Comparison of ENCODE assay signal across 8 mouse cellular contexts in the genomic region with DNA sequence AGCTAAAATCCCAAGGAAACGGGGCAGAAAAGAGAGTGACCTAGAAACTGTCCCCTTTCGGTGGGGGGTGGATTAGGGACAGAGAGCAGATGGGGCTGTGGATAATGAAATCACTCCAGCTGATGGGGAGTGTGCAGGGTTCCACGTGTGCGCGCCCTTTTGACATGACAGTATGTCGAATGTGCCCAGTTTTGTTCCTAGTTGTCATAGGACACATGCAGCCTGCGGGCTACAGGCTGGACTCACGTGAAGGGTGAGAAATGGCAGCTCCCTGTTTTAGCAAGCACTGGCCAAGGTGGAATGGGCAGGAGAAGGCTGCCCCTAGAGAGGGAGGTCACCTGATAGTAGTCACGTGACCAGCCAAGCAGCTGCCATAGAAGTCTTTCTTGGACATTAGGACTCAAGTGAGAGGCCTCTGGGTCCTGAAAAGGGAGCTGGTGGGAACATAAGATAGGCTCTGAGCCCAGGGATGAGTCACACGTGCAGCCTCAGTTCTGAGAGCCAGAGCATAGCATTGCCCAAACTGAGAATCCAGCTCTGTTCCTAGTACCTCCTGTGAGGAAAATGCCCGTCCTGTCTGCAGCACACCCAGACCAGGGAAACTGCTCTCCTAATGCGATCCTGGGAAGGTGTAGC.
DNase-seq lines count a peak whose midpoint lies in the region; ATAC-seq and TF ChIP-seq lines count a peak whose summit lies in the region.

No protein-coding gene starts in this region.

- H3K9ac ChIP-seq in hindbrain, postnatal 0 days (replicated peaks; ENCODE audit: low read length) = no peak overlapping the region

- H3K36me3 ChIP-seq in kidney, adult 2 months (ENCODE audit: control insufficient read depth, insufficient read depth, low read length) = no peaks in the 10 kb centered on the region
- H3K36me3 ChIP-seq in hindbrain, postnatal 0 days (ENCODE audit: insufficient read depth, low read length) = no peaks in the 10 kb centered on the region

- no peak overlapping the region for H3K4me3 ChIP-seq in kidney, adult 2 months (ENCODE audit: insufficient read depth, low read depth, low read length)
- no peak overlapping the region for H3K4me3 ChIP-seq in hindbrain, postnatal 0 days (ENCODE audit: low read length)

- peak; percentile 42 for DNase-seq in kidney, adult 2 months
- no peak for DNase-seq in kidney, postnatal 14 days
- peak; percentile 72 for DNase-seq in Muller cell, postnatal 12 days (ENCODE audit: inconsistent ontology term)
- peak; percentile 65 for DNase-seq in cerebellum, adult 9-11 months
- DNase-seq in hindbrain, postnatal 0 days (ENCODE audit: low spot score) = peak; percentile 30
- peak; percentile 51 for DNase-seq in retina, adult 2 months (ENCODE audit: low read depth, low spot score)
- DNase-seq in spleen, adult 18-20 months = no peak
- DNase-seq in spleen, postnatal 4 days (ENCODE audit: low spot score in 2 of 2) = no peak

- peaks cover 12% of the 10 kb centered on the region for H3K4me1 ChIP-seq in kidney, adult 2 months (ENCODE audit: control insufficient read depth, insufficient read depth, low read length)
- H3K4me1 ChIP-seq in hindbrain, postnatal 0 days (ENCODE audit: insufficient read depth, low read length) = no peaks in the 10 kb centered on the region

- H3K27ac ChIP-seq in kidney, adult 2 months (ENCODE audit: insufficient read depth, low read depth, low read length) = 0 out of 2 replicates have a peak overlapping the region, but pooled peaks have one; percentile 21
- no peak overlapping the region for H3K27ac ChIP-seq in hindbrain, postnatal 0 days

- no peaks in the 10 kb centered on the region for H3K27me3 ChIP-seq in kidney, adult 2 months (replicated peaks; ENCODE audit: control insufficient read depth, insufficient read depth, low read length)
- no peaks in the 10 kb centered on the region for H3K27me3 ChIP-seq in hindbrain, postnatal 0 days (ENCODE audit: insufficient read depth, low read length)

- WGBS in kidney, adult 2 months = 69% methylated on average over 12 of the region's 12 CpGs
- 56% methylated on average over 12 of the region's 12 CpGs for WGBS in hindbrain, postnatal 0 days

- H3K4me2 ChIP-seq in hindbrain, postnatal 0 days (ENCODE audit: low read depth, low read length) = no peak overlapping the region

- peak; percentile 67 for ATAC-seq in hindbrain, postnatal 0 days

- H3K9me3 ChIP-seq in hindbrain, postnatal 0 days (ENCODE audit: low read length) = no peaks in the 10 kb centered on the region

- TF ChIP-seq CTCF in kidney, adult 2 months (conservative IDR thresholded peaks at IDR 0.05; ENCODE audit: insufficient read depth, insufficient read length, low read depth, low read length) = no peak
- TF ChIP-seq CTCF in hindbrain, postnatal 0 days (IDR thresholded peaks at IDR 0.05; ENCODE audit: low read depth) = no peak

- TF ChIP-seq POLR2A in kidney, adult 2 months (IDR thresholded peaks at IDR 0.05; ENCODE audit: low read depth, low read length) = no peak

Comparison
In these comparisons a context has a peak if more than half of its experiments do, and no peak if none do; other contexts are left out.
1. DNase-seq: peak in kidney, adult 2 months (single experiment), Muller cell, postnatal 12 days (single experiment), cerebellum, adult 9-11 months (single experiment), hindbrain, postnatal 0 days (single experiment) and retina, adult 2 months (single experiment); none in kidney, postnatal 14 days (single experiment), spleen, adult 18-20 months (0 of 2) and spleen, postnatal 4 days (0 of 2).